Mouse (Mus musculus): ENCODE measurements around the gene Slc1a5. TPM values are rescaled to one million over a fixed set of nuclear protein-coding genes. Genes with fewer than 3 reads are reported as not detected.

The Slc1a5 gene
- polyA plus RNA-seq, 1 experiment from 2014 or later, result 48.6 TPM

DNA sequence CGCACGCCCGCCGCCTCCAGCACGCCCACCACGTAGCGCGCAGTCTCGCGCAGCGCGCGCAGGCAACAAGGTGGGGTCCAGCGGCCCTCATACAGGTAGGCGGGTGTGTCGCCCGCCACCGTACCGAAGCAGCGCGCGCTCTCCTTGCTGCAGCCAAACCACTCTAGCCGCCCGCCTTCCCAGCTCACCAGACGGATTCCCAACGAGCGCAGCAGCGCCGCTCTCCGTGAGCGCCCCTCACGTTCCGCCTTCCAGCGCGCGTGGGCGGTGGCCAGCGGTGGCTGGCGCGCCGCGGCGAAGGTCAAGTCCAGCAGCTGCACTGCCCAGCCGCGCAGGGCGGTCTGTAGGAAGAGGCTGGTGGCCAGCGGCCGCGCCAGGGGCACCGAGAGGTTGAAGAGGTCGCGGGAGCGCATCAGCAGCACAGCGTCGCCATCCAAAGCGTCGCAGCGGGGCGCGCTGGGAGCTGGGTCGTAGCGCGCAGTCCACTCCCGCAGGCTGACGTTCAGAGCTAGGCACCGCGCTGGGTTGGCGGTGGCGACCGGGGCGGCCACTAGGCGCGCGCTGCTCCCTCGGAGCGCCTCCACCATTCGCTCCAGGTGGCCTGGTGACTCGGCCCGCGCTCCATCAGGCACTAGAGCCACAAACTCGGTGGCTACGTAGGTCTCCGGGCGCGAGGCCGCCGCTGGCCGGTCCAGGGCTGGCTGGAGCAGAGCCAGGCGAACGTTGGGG, 29.9 kb downstream of the Slc1a5 start:
- H3K27me3 ChIP-seq (ENCODE audit: control insufficient read depth, insufficient read depth, low read length), result no peaks in the 10 kb centered on the region
- ATAC-seq (ENCODE audit: low FRiP score, low TSS enrichment) (peak; percentile 48), DNase-seq (ENCODE audit: low spot score) (peak; percentile 64)
- no peaks in the 10 kb centered on the region for H3K4me1 ChIP-seq (replicated peaks; ENCODE audit: control insufficient read depth, insufficient read depth)
- peaks cover 8% of the 10 kb centered on the region; the same call in 1 of the 2 replicates for H3K36me3 ChIP-seq (ENCODE audit: control insufficient read depth, insufficient read depth, low read length)
- TF ChIP-seq EP300 (optimal IDR thresholded peaks at IDR 0.05) (no peak), CTCF (IDR thresholded peaks at IDR 0.05; ENCODE audit: low read depth) (peak; percentile 41; the same call in 1 of the 2 replicates)
- H3K9ac ChIP-seq (ENCODE audit: low read length), result peak overlapping the region; percentile 27; the same call in 1 of the 2 replicates
- H3K9me3 ChIP-seq (ENCODE audit: control insufficient read depth, low read length), result no peaks in the 10 kb centered on the region
- peak overlapping the region; percentile 10; the same call in 1 of the 2 replicates for H3K4me3 ChIP-seq (ENCODE audit: low read depth, low read length)
- no peak overlapping the region for H3K27ac ChIP-seq (replicated peaks)
- 33% methylated on average over 73 of the region's 90 CpGs for WGBS
- H3K4me2 ChIP-seq (replicated peaks; ENCODE audit: low read depth), result peak overlapping the region; percentile 52

DNA sequence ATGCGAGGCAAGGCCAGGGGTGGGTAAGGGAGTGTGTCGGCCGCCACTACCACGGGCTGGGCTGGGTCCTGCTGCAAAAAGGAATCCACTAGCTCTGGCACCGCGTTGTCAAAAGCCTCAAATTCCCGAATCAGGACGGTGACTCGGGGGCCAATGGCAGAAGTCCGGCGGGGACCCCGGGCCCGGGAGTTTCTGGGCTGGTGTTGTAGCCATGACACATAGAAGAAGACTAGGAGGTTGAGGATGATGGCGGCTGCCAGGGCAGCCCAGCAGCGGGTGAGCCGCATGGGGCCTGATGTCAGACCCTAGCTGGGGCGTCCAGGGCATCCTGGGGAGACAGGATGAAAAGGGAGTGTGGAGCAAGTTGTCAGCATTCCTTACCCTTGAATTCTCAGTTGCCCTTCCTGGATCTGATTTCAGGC, 30.5 kb downstream of the Slc1a5 start:
- ATAC-seq (ENCODE audit: low FRiP score, low TSS enrichment) (no peak), DNase-seq (ENCODE audit: low spot score) (no peak)
- no peak overlapping the region for H3K9ac ChIP-seq (ENCODE audit: low read length)
- no peaks in the 10 kb centered on the region for H3K27me3 ChIP-seq (ENCODE audit: control insufficient read depth, insufficient read depth, low read length)
- no peaks in the 10 kb centered on the region for H3K9me3 ChIP-seq (ENCODE audit: control insufficient read depth, low read length)
- H3K4me1 ChIP-seq (replicated peaks; ENCODE audit: control insufficient read depth, insufficient read depth), result no peaks in the 10 kb centered on the region
- H3K4me2 ChIP-seq (replicated peaks; ENCODE audit: low read depth), result peak overlapping the region; percentile 52
- WGBS, result 57% methylated on average over 17 of the region's 17 CpGs
- H3K4me3 ChIP-seq (ENCODE audit: low read depth, low read length), result 0 out of 2 replicates have a peak overlapping the region, but pooled peaks have one; percentile 10
- H3K36me3 ChIP-seq (ENCODE audit: control insufficient read depth, insufficient read depth, low read length), result peaks cover 6% of the 10 kb centered on the region; the same call in 1 of the 2 replicates
- TF ChIP-seq EP300 (optimal IDR thresholded peaks at IDR 0.05) (no peak), CTCF (IDR thresholded peaks at IDR 0.05; ENCODE audit: low read depth) (no peak)
- no peak overlapping the region for H3K27ac ChIP-seq (replicated peaks)

DNA sequence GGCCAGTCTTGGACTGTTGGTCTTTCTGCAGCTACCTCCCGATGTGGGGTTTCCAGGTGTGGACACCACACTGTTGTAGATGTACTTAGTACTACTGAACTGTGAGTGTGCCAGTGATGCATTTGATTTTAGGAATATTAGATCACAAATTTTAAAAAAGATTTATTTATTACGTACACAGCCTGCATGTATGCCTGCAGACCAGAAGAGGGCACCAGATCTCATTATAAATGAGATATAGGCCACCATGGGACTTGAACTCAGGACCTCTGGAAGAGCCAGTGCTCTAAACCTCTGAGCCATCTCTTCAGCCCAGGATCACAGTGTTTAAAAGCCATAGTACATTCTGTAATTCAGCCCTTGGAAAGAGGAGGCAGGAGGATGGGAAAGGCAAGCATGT, 31.4 kb downstream of the Slc1a5 start:
- WGBS, result 69% methylated on average over 2 of the region's 2 CpGs
- Histone ChIP-seq H3K27ac (replicated peaks) (no peak overlapping the region), H3K27me3 (ENCODE audit: control insufficient read depth, insufficient read depth, low read length) (no peaks in the 10 kb centered on the region), H3K36me3 (ENCODE audit: control insufficient read depth, insufficient read depth, low read length) (peaks cover 6% of the 10 kb centered on the region; the same call in 1 of the 2 replicates), H3K4me2 (replicated peaks; ENCODE audit: low read depth) (no peak overlapping the region), H3K9me3 (ENCODE audit: control insufficient read depth, low read length) (no peaks in the 10 kb centered on the region), H3K4me3 (ENCODE audit: low read depth, low read length) (no peak overlapping the region), H3K4me1 (replicated peaks; ENCODE audit: control insufficient read depth, insufficient read depth) (peaks cover 3% of the 10 kb centered on the region), H3K9ac (ENCODE audit: low read length) (no peak overlapping the region)
- DNase-seq (ENCODE audit: low spot score), result no peak
- no peak for ATAC-seq (ENCODE audit: low FRiP score, low TSS enrichment)
- peak; percentile 64 for TF ChIP-seq CTCF (IDR thresholded peaks at IDR 0.05; ENCODE audit: low read depth)
- TF ChIP-seq EP300 (optimal IDR thresholded peaks at IDR 0.05), result no peak

DNA sequence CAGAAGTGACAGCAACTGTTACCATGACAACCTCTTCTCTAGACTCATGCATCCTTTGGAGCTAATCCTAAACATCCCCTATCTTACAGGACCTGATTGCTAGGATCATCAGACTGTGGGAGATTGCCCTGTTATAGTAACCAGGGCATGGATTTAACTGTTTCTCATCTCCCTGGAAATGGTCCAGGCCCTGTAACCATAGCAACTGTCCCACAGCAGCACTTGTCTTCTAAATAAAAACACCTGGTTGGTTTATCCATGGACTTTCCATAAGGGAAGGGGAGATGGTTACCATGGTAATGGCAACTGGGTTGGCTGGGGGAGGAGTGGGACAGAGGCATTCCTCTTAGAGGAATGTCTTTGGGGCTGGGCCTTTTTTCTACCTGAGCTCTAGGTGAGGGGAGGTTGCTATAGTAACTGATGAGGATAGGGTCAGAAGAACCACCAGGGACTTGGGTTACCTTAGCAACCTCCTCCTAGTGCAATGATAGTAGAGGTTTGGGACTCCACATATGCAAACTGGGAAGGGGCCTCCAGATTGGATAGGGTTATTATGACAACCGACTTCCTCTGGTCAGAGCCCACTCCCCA, 34.3 kb downstream of the Slc1a5 start, which contains the start of gene Strn4:
Gene Strn4, plus strand, starts transcription at position 539 of the 591 bp plus-strand sequence.
- Histone ChIP-seq H3K27me3 (ENCODE audit: control insufficient read depth, insufficient read depth, low read length) (no peaks in the 10 kb centered on the region), H3K27ac (replicated peaks) (peak within 1 kb of the TSS; percentile 96), H3K9me3 (ENCODE audit: control insufficient read depth, low read length) (no peaks in the 10 kb centered on the region), H3K36me3 (ENCODE audit: control insufficient read depth, insufficient read depth, low read length) (peaks cover 6% of the 10 kb centered on the region; the same call in 1 of the 2 replicates), H3K4me1 (replicated peaks; ENCODE audit: control insufficient read depth, insufficient read depth) (peaks cover 14% of the 10 kb centered on the region), H3K4me2 (replicated peaks; ENCODE audit: low read depth) (peak within 1 kb of the TSS; percentile 91), H3K9ac (ENCODE audit: low read length) (peak within 1 kb of the TSS; percentile 99), H3K4me3 (ENCODE audit: low read depth, low read length) (peak within 1 kb of the TSS; percentile 100)
- no peak for ATAC-seq (ENCODE audit: low FRiP score, low TSS enrichment)
- DNase-seq (ENCODE audit: low spot score), result no peak
- TF ChIP-seq CTCF (IDR thresholded peaks at IDR 0.05; ENCODE audit: low read depth) (no peak), EP300 (optimal IDR thresholded peaks at IDR 0.05) (no peak)
- 0% methylated on average over 1 of the region's 1 CpGs for WGBS

DNA sequence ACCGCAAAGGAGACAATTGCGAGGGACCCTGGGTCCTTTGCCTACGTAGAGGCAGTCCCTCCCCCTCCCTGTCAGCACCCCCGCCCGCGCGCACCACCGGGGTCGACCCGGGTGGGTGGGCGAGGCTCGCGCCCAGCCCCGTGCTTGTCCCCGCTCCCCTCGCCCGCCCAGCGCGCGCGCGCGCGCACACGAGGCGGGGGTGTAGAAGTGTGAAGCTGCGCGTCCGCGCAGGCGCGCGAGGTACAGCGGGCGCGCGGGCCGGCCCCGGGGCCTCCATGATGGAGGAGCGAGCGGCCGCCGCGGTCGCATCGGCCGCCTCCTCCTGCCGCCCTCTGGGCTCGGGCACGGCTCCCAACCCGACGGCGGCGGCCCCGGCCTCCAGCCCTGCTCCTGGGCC, 34.9 kb downstream of the Slc1a5 start:
- TF ChIP-seq CTCF (IDR thresholded peaks at IDR 0.05; ENCODE audit: low read depth) (no peak), EP300 (optimal IDR thresholded peaks at IDR 0.05) (no peak)
- ATAC-seq (ENCODE audit: low FRiP score, low TSS enrichment) (peak; percentile 84), DNase-seq (ENCODE audit: low spot score) (peak; percentile 80)
- Histone ChIP-seq H3K27me3 (ENCODE audit: control insufficient read depth, insufficient read depth, low read length) (no peaks in the 10 kb centered on the region), H3K4me3 (ENCODE audit: low read depth, low read length) (peak overlapping the region; percentile 100), H3K27ac (replicated peaks) (peak overlapping the region; percentile 96), H3K4me1 (replicated peaks; ENCODE audit: control insufficient read depth, insufficient read depth) (peaks cover 14% of the 10 kb centered on the region), H3K9me3 (ENCODE audit: control insufficient read depth, low read length) (no peaks in the 10 kb centered on the region), H3K9ac (ENCODE audit: low read length) (peak overlapping the region; percentile 99), H3K36me3 (ENCODE audit: control insufficient read depth, insufficient read depth, low read length) (peaks cover 1% of the 10 kb centered on the region; the same call in 1 of the 2 replicates), H3K4me2 (replicated peaks; ENCODE audit: low read depth) (peak overlapping the region; percentile 91)
- 1% methylated on average over 34 of the region's 55 CpGs for WGBS
